Mouse (Mus musculus): ENCODE data around the gene Clmn.

The Clmn gene

GRCm38 (mm10) chr12:104879577-104879989 lies 14.7 kb upstream of the Clmn start:
- no peak for DNase-seq

GRCm38 (mm10) chr12:104876053-104876452 lies 11.2 kb upstream of the Clmn start:
- DNase-seq, result no peak

- DNase-seq, result no peak
Measured at GRCm38 (mm10) chr12:104871987-104872386, 7.1 kb upstream of the Clmn start.

GRCm38 (mm10) chr12:104869737-104870136 lies 4.9 kb upstream of the Clmn start:
- no peak for DNase-seq

GRCm38 (mm10) chr12:104868430-104868829 lies 3.6 kb upstream of the Clmn start:
- no peak for DNase-seq

- no peak for DNase-seq
Measured at GRCm38 (mm10) chr12:104867851-104868250, 3.0 kb upstream of the Clmn start.

GRCm38 (mm10) chr12:104865166-104865535 lies 275 bp upstream of the Clmn start:
- no peak for DNase-seq

- DNase-seq, result no peak
Measured at GRCm38 (mm10) chr12:104863653-104864052, 1.2 kb downstream of the Clmn start.

- peak; percentile 37 for DNase-seq
Measured at GRCm38 (mm10) chr12:104859140-104859539, 5.7 kb downstream of the Clmn start.

- DNase-seq, result no peak
Measured at GRCm38 (mm10) chr12:104858732-104859131, 6.1 kb downstream of the Clmn start.

- DNase-seq, result no peak
Measured at GRCm38 (mm10) chr12:104857614-104858013, 7.3 kb downstream of the Clmn start.

- no peak for DNase-seq
Measured at GRCm38 (mm10) chr12:104856540-104856939, 8.3 kb downstream of the Clmn start.

GRCm38 (mm10) chr12:104855548-104855947 lies 9.3 kb downstream of the Clmn start:
- no peak for DNase-seq

- no peak for DNase-seq
Measured at GRCm38 (mm10) chr12:104854826-104855225, 10.1 kb downstream of the Clmn start.

- no peak for DNase-seq
Measured at GRCm38 (mm10) chr12:104853374-104853773, 11.5 kb downstream of the Clmn start.

GRCm38 (mm10) chr12:104851711-104852508 lies 13.0 kb downstream of the Clmn start:
- no peak for DNase-seq

GRCm38 (mm10) chr12:104850119-104850518 lies 14.8 kb downstream of the Clmn start:
- DNase-seq, result no peak

GRCm38 (mm10) chr12:104848667-104849066 lies 16.2 kb downstream of the Clmn start:
- DNase-seq, result no peak

- no peak for DNase-seq
Measured at GRCm38 (mm10) chr12:104847227-104847626, 17.6 kb downstream of the Clmn start.

- DNase-seq, result no peak
Measured at GRCm38 (mm10) chr12:104845707-104846106, 19.2 kb downstream of the Clmn start.

GRCm38 (mm10) chr12:104844989-104845388 lies 19.9 kb downstream of the Clmn start:
- no peak for DNase-seq

GRCm38 (mm10) chr12:104844279-104844678 lies 20.6 kb downstream of the Clmn start:
- no peak for DNase-seq

- DNase-seq, result no peak
Measured at GRCm38 (mm10) chr12:104841256-104841655, 23.6 kb downstream of the Clmn start.

GRCm38 (mm10) chr12:104838987-104839386 lies 25.9 kb downstream of the Clmn start:
- peak; percentile 51 for DNase-seq

- no peak for DNase-seq
Measured at GRCm38 (mm10) chr12:104838462-104838861, 26.4 kb downstream of the Clmn start.

All from right cerebral cortex, postnatal 14 days (tissue).